In the genomic region with DNA sequence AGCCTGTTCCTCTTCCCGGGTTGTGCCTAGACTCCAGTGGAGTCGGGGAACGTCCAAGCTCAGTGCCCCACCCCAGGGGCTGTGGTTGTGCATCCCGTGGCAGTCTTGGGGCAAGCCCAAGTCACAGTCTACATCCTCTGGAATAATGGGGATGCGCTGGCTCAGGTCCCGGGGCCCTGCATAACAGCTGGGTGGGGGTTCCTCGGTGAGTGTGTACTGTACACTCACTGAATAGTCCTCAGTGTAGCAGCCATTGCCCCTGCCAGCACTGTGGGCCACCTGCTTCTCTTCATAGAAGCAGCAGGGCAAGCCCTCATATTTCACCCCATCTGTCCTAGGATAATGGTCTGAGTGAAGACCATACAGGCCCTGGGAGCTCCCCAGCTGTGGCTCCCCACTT, we compare ENCODE assay signal across 20 mouse cellular contexts. TPM values are rescaled to one million over a fixed set of nuclear protein-coding genes. Genes with fewer than 3 reads are reported as not detected.
DNase-seq lines count a peak whose midpoint lies in the region; TF ChIP-seq lines count a peak whose summit lies in the region.
"Had no signal": no experiment of that assay in that cellular context is flagged by ENCODE, and none has a peak within 500 bp of the region (broad histone marks: within the 10 kb centered on the region; RNA-seq: fewer than 3 reads in every experiment).

No protein-coding gene starts in this region.

- no peaks in the 10 kb centered on the region for H3K27me3 ChIP-seq in cerebellum, adult 2 months (ENCODE audit: control insufficient read depth, insufficient read depth, low read length)
- H3K27me3 ChIP-seq: liver, embryonic 12.5 days; midbrain, embryonic 15.5 days; Patski had no signal

- DNase-seq in cerebellum, postnatal 14 days, result peak; percentile 34 to 37
- no peak for DNase-seq in cerebellum, adult 2 months
- DNase-seq in gastrocnemius, postnatal 14 days, result peak; percentile 46
- no peak for DNase-seq in gastrocnemius, postnatal 36 days
- DNase-seq in layer of hippocampus, postnatal 10 days (ENCODE audit: low spot score in 2 of 2), result peak; percentile 35 to 39
- no peak for DNase-seq in layer of hippocampus, adult 2 months (ENCODE audit: low spot score in 2 of 2)
- DNase-seq in brain, adult 2 months (ENCODE audit: low read depth, low spot score), result peak; percentile 41
- DNase-seq: adrenal gland, adult 8-10 months; cerebellum, adult 11 months; heart, postnatal 10 days; kidney, adult 18-20 months; lung, adult 2 months; lung, postnatal 36 days; spleen, adult 18-20 months; thymus, postnatal 25 days had no signal

- 20% methylated on average over 7 of the region's 7 CpGs for WGBS in cerebellum, adult 2 months

- no peak overlapping the region for H3K27ac ChIP-seq in cerebellum, adult 2 months (ENCODE audit: insufficient read depth, low read length)
- no peak overlapping the region for H3K27ac ChIP-seq in layer of hippocampus, adult 2 months
- H3K27ac ChIP-seq: kidney, postnatal 0 days; liver, embryonic 12.5 days; midbrain, embryonic 15.5 days had no signal

- no peak overlapping the region for H3K4me3 ChIP-seq in cerebellum, adult 2 months (replicated peaks; ENCODE audit: insufficient read depth, low read depth, low read length)
- H3K4me3 ChIP-seq in layer of hippocampus, adult 2 months, result no peak overlapping the region
- H3K4me3 ChIP-seq: erythroblast, embryonic 14.5 days; liver, embryonic 12.5 days; midbrain, embryonic 15.5 days had no signal

- peaks cover 6% of the 10 kb centered on the region for H3K4me1 ChIP-seq in cerebellum, adult 2 months (ENCODE audit: control insufficient read depth, insufficient read depth, low read length)
- H3K4me1 ChIP-seq: midbrain, embryonic 15.5 days had no signal

- intact Hi-C loops in gastrocnemius, postnatal 14 days (cut with DNase I; ENCODE audit: low total_unique reads), result loop anchor here (10.0 kb wide), 1 partner anchor 106 kb away; no protein-coding TSS in a partner anchor
- intact Hi-C loops in gastrocnemius, postnatal 36 days (cut with DNase I), result loop anchor here (5.0 to 10.0 kb wide), 2 partner anchors 104 to 424 kb away; no protein-coding TSS in a partner anchor

- no peak for TF ChIP-seq POLR2A in cerebellum, adult 2 months (IDR thresholded peaks at IDR 0.05; ENCODE audit: borderline replicate concordance, insufficient read depth, low read length)

- no peak for TF ChIP-seq CTCF in cerebellum, adult 2 months (IDR thresholded peaks at IDR 0.05; ENCODE audit: borderline replicate concordance, insufficient read depth, low read depth, low read length)
- no peak for TF ChIP-seq CTCF in layer of hippocampus, adult 2 months (conservative IDR thresholded peaks at IDR 0.05)

RNA-seq across cellular contexts. Expression of gene Kremen1, which starts 19.6 kb away (rescaled TPM):
- polyA plus RNA-seq in cerebellum, adult 2 months (2012; rRNA removed), result 8.6 and 9.9 TPM in 2 replicates
- total RNA-seq in gastrocnemius, postnatal 14 days (2021), result 10 to 100 TPM; 46.8 to 48.1 TPM
- 10 to 100 TPM; 39.6 to 51.4 TPM for total RNA-seq in gastrocnemius, postnatal 36 days (2021)
- total RNA-seq in layer of hippocampus, postnatal 10 days (2021), result 10 to 100 TPM; 10.8 to 11.0 TPM
- total RNA-seq in layer of hippocampus, adult 2 months (2021), result 10 to 100 TPM; 14.7 to 14.8 TPM

Comparison
In these comparisons a context has a peak if more than half of its experiments do, and no peak if none do; other contexts are left out.
1. DNase-seq: peak in cerebellum, postnatal 14 days (2 of 2), gastrocnemius, postnatal 14 days (single experiment), layer of hippocampus, postnatal 10 days (2 of 2) and brain, adult 2 months (single experiment); none in cerebellum, adult 2 months (0 of 2), gastrocnemius, postnatal 36 days (0 of 2) and layer of hippocampus, adult 2 months (0 of 2).